Mouse (Mus musculus): Measurements from ENCODE around the gene Lypd6b. TPM values are rescaled to one million over a fixed set of nuclear protein-coding genes. Genes with fewer than 3 reads are reported as not detected.
A peak's percentile ranks its signal among the peaks of the same experiment; 100 is the strongest.

Lypd6b gene
- polyA plus RNA-seq, 1 experiment from 2014 or later: 7.9 TPM

GRCm38 (mm10) chr2:49880507-49880906, 93.0 kb downstream of the Lypd6b start:
- ATAC-seq (ENCODE audit: low read depth): no peak
- H3K4me3 ChIP-seq (ENCODE audit: low read depth, low read length): no peak overlapping the region
- H3K4me2 ChIP-seq (ENCODE audit: low read depth, low read length): no peak overlapping the region
- no peaks in the 10 kb centered on the region for H3K9me3 ChIP-seq (ENCODE audit: control insufficient read depth, low read length)
- H3K9ac ChIP-seq (ENCODE audit: low read depth, low read length): no peak overlapping the region
- H3K27me3 ChIP-seq (replicated peaks; ENCODE audit: control insufficient read depth, insufficient read depth, low read length): no peaks in the 10 kb centered on the region
- H3K36me3 ChIP-seq (ENCODE audit: control insufficient read depth, insufficient read depth, low read length): no peaks in the 10 kb centered on the region
- 57% methylated on average over 9 of the region's 9 CpGs for WGBS
- H3K27ac ChIP-seq (replicated peaks; ENCODE audit: low read depth, low read length): no peak overlapping the region
- no peak for DNase-seq (ENCODE audit: low spot score)
- H3K4me1 ChIP-seq (ENCODE audit: control insufficient read depth, insufficient read depth, low read length): no peaks in the 10 kb centered on the region

- ATAC-seq (ENCODE audit: low read depth): no peak
- 95% methylated on average over 1 of the region's 1 CpGs for WGBS
Observed at GRCm38 (mm10) chr2:49881002-49881401, 93.5 kb downstream of the Lypd6b start.

GRCm38 (mm10) chr2:49882461-49882860, 95.0 kb downstream of the Lypd6b start:
- no peak overlapping the region for H3K9ac ChIP-seq (ENCODE audit: low read depth, low read length)
- 67% methylated on average over 1 of the region's 1 CpGs for WGBS

More at GRCm38 (mm10) chr2:49881002-49881401, 93.5 kb downstream of the Lypd6b start:
- H3K4me1 ChIP-seq (ENCODE audit: control insufficient read depth, insufficient read depth, low read length): no peaks in the 10 kb centered on the region
- no peak overlapping the region for H3K9ac ChIP-seq (ENCODE audit: low read depth, low read length)
- no peak overlapping the region for H3K27ac ChIP-seq (replicated peaks; ENCODE audit: low read depth, low read length)
- no peak overlapping the region for H3K4me3 ChIP-seq (ENCODE audit: low read depth, low read length)
- DNase-seq (ENCODE audit: low spot score): no peak
- no peaks in the 10 kb centered on the region for H3K36me3 ChIP-seq (ENCODE audit: control insufficient read depth, insufficient read depth, low read length)
- H3K9me3 ChIP-seq (ENCODE audit: control insufficient read depth, low read length): no peaks in the 10 kb centered on the region
- H3K27me3 ChIP-seq (replicated peaks; ENCODE audit: control insufficient read depth, insufficient read depth, low read length): no peaks in the 10 kb centered on the region
- H3K4me2 ChIP-seq (ENCODE audit: low read depth, low read length): no peak overlapping the region

GRCm38 (mm10) chr2:49883990-49884389, 96.5 kb downstream of the Lypd6b start:
- Histone ChIP-seq H3K27me3 (replicated peaks; ENCODE audit: control insufficient read depth, insufficient read depth, low read length) (no peaks in the 10 kb centered on the region), H3K27ac (replicated peaks; ENCODE audit: low read depth, low read length) (no peak overlapping the region), H3K9me3 (ENCODE audit: control insufficient read depth, low read length) (no peaks in the 10 kb centered on the region), H3K36me3 (ENCODE audit: control insufficient read depth, insufficient read depth, low read length) (no peaks in the 10 kb centered on the region), H3K4me2 (ENCODE audit: low read depth, low read length) (no peak overlapping the region), H3K4me3 (ENCODE audit: low read depth, low read length) (no peak overlapping the region), H3K4me1 (ENCODE audit: control insufficient read depth, insufficient read depth, low read length) (no peaks in the 10 kb centered on the region; the same call in 1 of the 2 replicates), H3K9ac (ENCODE audit: low read depth, low read length) (no peak overlapping the region)
- DNase-seq (ENCODE audit: low spot score) (no peak), ATAC-seq (ENCODE audit: low read depth) (no peak)
- 48% methylated on average over 3 of the region's 3 CpGs for WGBS

More at GRCm38 (mm10) chr2:49882461-49882860, 95.0 kb downstream of the Lypd6b start:
- no peak overlapping the region for H3K4me3 ChIP-seq (ENCODE audit: low read depth, low read length)
- H3K27ac ChIP-seq (replicated peaks; ENCODE audit: low read depth, low read length): no peak overlapping the region
- H3K36me3 ChIP-seq (ENCODE audit: control insufficient read depth, insufficient read depth, low read length): no peaks in the 10 kb centered on the region
- H3K4me2 ChIP-seq (ENCODE audit: low read depth, low read length): no peak overlapping the region
- DNase-seq (ENCODE audit: low spot score): peak; percentile 19
- ATAC-seq (ENCODE audit: low read depth): no peak
- H3K27me3 ChIP-seq (replicated peaks; ENCODE audit: control insufficient read depth, insufficient read depth, low read length): no peaks in the 10 kb centered on the region
- no peaks in the 10 kb centered on the region for H3K9me3 ChIP-seq (ENCODE audit: control insufficient read depth, low read length)
- no peaks in the 10 kb centered on the region; the same call in 1 of the 2 replicates for H3K4me1 ChIP-seq (ENCODE audit: control insufficient read depth, insufficient read depth, low read length)

GRCm38 (mm10) chr2:49886209-49886608, 98.7 kb downstream of the Lypd6b start:
- H3K27me3 ChIP-seq (replicated peaks; ENCODE audit: control insufficient read depth, insufficient read depth, low read length): no peaks in the 10 kb centered on the region
- ATAC-seq (ENCODE audit: low read depth): no peak
- H3K9ac ChIP-seq (ENCODE audit: low read depth, low read length): no peak overlapping the region
- H3K4me3 ChIP-seq (ENCODE audit: low read depth, low read length): no peak overlapping the region
- no peak overlapping the region for H3K27ac ChIP-seq (replicated peaks; ENCODE audit: low read depth, low read length)
- H3K36me3 ChIP-seq (ENCODE audit: control insufficient read depth, insufficient read depth, low read length): no peaks in the 10 kb centered on the region
- DNase-seq (ENCODE audit: low spot score): no peak
- H3K9me3 ChIP-seq (ENCODE audit: control insufficient read depth, low read length): no peaks in the 10 kb centered on the region
- H3K4me1 ChIP-seq (ENCODE audit: control insufficient read depth, insufficient read depth, low read length): no peaks in the 10 kb centered on the region; the same call in 1 of the 2 replicates
- H3K4me2 ChIP-seq (ENCODE audit: low read depth, low read length): no peak overlapping the region
- 54% methylated on average over 4 of the region's 4 CpGs for WGBS

- no peaks in the 10 kb centered on the region for H3K27me3 ChIP-seq (replicated peaks; ENCODE audit: control insufficient read depth, insufficient read depth, low read length)
- no peaks in the 10 kb centered on the region; the same call in 1 of the 2 replicates for H3K4me1 ChIP-seq (ENCODE audit: control insufficient read depth, insufficient read depth, low read length)
- H3K4me2 ChIP-seq (ENCODE audit: low read depth, low read length): no peak overlapping the region
- H3K27ac ChIP-seq (replicated peaks; ENCODE audit: low read depth, low read length): no peak overlapping the region
- H3K9me3 ChIP-seq (ENCODE audit: control insufficient read depth, low read length): no peaks in the 10 kb centered on the region
- WGBS: 76% methylated on average over 4 of the region's 4 CpGs
- no peak overlapping the region for H3K4me3 ChIP-seq (ENCODE audit: low read depth, low read length)
- ATAC-seq (ENCODE audit: low read depth) (no peak), DNase-seq (ENCODE audit: low spot score) (no peak)
- H3K36me3 ChIP-seq (ENCODE audit: control insufficient read depth, insufficient read depth, low read length): no peaks in the 10 kb centered on the region
- H3K9ac ChIP-seq (ENCODE audit: low read depth, low read length): no peak overlapping the region
Observed at GRCm38 (mm10) chr2:49888346-49888745, 100.9 kb downstream of the Lypd6b start.

- DNase-seq (ENCODE audit: low spot score) (no peak), ATAC-seq (ENCODE audit: low read depth) (no peak)
- Histone ChIP-seq H3K9ac (ENCODE audit: low read depth, low read length) (no peak overlapping the region), H3K4me3 (ENCODE audit: low read depth, low read length) (no peak overlapping the region), H3K36me3 (ENCODE audit: control insufficient read depth, insufficient read depth, low read length) (no peaks in the 10 kb centered on the region), H3K27me3 (replicated peaks; ENCODE audit: control insufficient read depth, insufficient read depth, low read length) (no peaks in the 10 kb centered on the region), H3K27ac (replicated peaks; ENCODE audit: low read depth, low read length) (no peak overlapping the region), H3K4me1 (ENCODE audit: control insufficient read depth, insufficient read depth, low read length) (no peaks in the 10 kb centered on the region; the same call in 1 of the 2 replicates), H3K4me2 (ENCODE audit: low read depth, low read length) (no peak overlapping the region), H3K9me3 (ENCODE audit: control insufficient read depth, low read length) (no peaks in the 10 kb centered on the region)
- WGBS: 44% methylated on average over 2 of the region's 2 CpGs
Observed at GRCm38 (mm10) chr2:49890727-49891126, 103.2 kb downstream of the Lypd6b start.

- Histone ChIP-seq H3K4me2 (ENCODE audit: low read depth, low read length) (no peak overlapping the region), H3K36me3 (ENCODE audit: control insufficient read depth, insufficient read depth, low read length) (no peaks in the 10 kb centered on the region), H3K9ac (ENCODE audit: low read depth, low read length) (no peak overlapping the region), H3K4me3 (ENCODE audit: low read depth, low read length) (no peak overlapping the region), H3K27ac (replicated peaks; ENCODE audit: low read depth, low read length) (no peak overlapping the region), H3K9me3 (ENCODE audit: control insufficient read depth, low read length) (no peaks in the 10 kb centered on the region), H3K4me1 (ENCODE audit: control insufficient read depth, insufficient read depth, low read length) (0 out of 2 replicates have a peak, but pooled peaks cover 8% of the 10 kb centered on the region), H3K27me3 (replicated peaks; ENCODE audit: control insufficient read depth, insufficient read depth, low read length) (no peaks in the 10 kb centered on the region)
- DNase-seq (ENCODE audit: low spot score): no peak
- peak; percentile 45; the same call in 1 of the 2 replicates for ATAC-seq (ENCODE audit: low read depth)
- 40% methylated on average over 6 of the region's 6 CpGs for WGBS
Observed at GRCm38 (mm10) chr2:49909838-49910407, 122.4 kb downstream of the Lypd6b start.
